Mouse (Mus musculus) cerebellum, adult 9-10 months (tissue): ENCODE results near the gene Pcolce2.

Source experiments
- DNase-seq: peaks from one replicate; pipeline ENCODE4 v3.0.0; 2022

Pcolce2 gene

DNA sequence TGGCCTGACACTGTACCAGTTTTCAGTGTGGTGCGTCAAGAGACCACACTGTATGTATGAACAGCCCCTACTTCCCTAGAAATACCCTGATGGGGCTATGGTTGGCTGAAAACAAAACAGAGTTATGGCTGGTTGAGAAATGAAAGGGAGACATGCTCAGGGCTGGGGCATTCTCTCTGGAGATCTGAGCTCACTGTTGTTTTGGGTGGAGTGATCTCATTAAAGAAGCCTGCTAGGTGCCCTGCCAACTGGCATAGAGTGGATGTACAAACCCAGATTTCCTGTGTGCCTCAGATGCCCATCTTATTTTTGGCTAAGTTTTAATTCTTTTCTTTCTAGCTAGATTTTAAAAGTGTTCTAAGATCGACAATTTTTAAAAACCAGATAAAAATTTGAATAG is 20.5 kb downstream of the Pcolce2 start:
- DNase-seq, result no peak

DNA sequence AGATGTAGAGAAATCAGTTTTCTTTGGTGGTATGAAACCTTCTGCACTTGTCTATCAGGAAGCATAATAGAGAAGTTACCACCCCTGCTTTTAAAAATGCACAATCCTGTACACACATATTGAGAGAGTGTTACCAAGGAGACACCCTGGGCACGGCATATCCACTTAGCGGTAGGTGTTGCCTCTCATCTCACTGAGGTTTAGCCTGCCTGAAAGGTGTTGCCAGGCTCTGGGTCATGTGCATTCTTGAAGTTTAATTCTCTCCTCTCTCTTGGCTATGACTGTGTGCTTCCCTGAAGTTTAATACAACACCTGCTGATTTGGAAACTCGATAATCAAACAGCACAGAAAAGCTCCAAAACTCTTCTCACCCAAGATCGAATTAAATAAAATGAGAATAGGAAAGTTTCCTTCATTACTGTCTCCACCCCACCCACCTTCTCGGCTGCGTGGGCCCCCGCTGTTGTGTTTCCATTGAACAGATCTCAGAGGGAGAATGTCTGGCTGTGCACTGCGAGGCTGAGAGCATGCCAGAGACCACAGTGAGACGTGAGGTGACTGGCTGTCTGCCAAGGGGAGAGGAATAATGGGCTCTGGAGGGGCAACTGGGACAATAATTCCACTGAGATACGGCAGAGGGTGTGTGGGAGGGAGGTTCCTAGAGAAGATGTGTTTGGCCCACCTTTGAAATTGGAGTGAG is 27.0 kb downstream of the Pcolce2 start:
- no peak for DNase-seq

DNA sequence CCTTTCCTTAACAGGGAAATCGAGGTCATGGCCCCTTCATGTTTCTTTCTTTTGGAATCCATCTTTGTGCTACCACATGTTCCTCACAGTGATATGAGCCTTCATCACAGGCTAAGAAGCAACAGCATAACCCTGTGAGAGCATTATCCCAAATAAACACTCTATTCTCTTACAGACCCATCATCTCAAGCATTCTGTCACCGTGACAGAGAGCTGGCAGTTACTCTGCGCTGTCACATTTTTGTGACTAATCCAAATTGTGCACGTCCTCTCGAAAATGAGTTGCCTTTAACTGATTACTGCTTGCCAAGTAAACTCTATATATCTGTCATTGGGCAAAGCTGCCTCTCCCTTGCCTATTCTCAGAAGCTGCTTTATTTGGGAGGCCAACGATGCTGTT is 28.4 kb downstream of the Pcolce2 start:
- no peak for DNase-seq

DNA sequence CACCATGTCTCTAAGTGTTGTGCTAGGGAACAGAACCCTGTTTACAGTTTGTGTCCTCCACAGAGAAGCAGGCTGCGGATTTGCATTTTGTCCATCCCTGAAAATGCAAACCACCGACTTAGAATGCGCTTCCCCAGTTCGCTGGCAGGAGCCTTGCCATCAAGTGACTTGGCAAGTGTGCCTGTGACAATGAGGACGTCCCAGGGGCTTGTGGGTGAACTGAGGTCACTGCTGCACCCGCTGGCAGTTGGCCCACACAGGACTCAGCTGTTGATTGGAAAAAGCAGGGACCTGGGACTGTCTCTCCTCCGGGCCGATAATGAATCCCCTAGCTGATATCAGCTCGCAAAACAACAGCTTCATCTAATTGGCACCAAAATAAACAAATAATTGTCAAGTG is 30.4 kb downstream of the Pcolce2 start:
- DNase-seq, result peak; percentile 63

DNA sequence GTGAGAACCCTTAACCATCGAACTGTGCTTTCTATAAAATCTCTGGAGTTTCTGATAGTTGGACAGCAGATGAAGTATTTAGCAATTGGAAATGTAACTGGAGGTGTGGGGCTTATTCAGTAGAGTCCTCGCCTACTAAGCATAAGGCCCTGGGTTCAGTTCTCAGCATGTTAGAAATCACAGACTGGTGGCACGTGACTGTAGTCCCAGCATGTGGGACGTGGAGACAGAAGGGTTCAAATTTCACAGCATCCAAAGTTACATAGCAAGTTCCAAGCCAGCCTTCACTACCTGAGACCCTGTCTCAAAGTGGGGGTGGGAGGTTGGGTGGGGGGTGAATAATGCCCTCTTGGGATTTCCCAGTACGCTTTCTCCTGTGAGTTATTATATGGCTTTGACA is 30.9 kb downstream of the Pcolce2 start:
- no peak for DNase-seq

DNA sequence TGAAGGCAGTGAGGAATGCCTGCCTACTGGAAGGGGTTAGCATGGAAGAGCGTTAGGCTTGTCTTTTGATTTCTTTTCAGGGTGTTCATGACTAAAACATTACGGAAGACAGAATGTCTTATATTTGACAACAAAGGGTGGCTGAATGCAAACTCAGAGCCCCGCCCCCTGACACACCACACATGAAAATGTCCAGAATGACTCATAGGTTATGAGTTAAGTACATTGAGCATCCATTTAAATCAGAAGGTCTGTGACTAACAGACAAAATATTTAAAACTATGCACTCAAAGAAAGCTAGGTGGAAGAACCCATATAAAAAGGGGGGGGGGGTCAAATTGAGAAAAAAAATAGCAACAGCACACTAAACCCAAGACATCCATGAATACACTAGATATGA is 34.9 kb downstream of the Pcolce2 start:
- DNase-seq, result no peak

DNA sequence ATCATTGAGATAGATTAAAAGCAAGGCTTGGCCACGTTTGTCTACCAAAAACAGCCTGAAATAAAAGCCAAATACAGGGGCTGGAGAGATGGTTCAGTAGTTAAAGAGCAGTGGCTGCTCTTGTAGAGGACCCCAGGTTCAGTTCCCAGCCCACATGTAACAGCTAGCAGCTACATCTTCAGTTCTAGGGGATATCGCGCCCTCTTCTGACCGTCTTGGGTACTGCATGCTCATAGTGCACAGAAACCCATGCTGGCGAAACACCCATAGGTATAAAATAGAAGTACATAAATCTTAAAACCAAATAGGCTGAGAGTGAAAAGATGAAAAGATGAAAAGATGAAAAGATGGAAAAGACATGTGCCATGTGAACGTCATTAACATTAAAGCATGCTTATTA is 35.4 kb downstream of the Pcolce2 start:
- DNase-seq, result no peak

DNA sequence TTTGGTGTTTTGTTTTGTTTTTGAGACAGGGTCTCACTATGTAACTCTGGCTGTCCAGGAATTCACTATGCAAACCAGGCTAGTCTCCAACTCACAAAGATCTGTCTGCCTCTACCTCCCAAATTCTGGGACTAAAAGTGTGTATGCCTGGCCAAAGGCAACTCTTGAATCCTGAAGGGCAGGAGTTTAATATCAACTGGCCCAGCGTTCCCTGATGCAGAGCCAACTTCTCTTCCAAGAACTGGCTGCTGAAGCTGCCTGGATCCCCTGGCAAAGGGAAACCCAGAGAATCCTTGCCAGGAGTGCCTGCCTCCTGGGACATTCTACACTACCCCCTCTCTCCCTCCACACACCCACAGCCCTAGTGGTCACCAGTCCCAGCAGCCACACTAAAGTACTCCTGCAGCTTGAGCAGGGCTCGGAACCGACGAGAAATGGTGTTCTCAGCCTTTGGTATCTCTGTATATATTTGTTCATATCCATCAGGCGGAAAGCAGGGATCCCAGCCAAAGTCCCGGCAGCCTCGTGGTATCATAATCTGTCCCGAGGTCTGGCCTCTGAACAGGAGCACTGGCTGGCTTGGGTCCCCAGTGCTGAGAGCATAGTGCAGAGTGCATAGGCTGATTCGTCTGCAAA is 37.8 kb downstream of the Pcolce2 start:
- DNase-seq, result peak; percentile 69

DNA sequence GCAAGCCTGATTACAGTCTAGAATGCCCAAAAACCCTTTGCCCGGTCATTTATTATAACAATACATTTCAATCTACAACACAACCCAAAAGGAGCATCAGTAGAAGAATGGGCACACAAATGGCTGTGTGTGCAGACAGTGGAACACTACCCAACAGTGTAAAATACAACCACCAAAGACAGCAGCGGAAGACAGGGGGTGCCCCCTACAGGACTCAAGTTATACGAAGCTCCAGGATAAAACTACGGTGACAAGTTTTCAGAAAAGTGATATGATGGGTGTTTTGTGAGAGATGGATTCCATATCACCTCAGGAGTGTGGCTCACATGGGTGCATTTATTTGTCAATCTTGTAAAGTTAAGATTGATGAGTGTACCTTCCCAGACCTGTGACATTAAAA is 38.6 kb downstream of the Pcolce2 start:
- DNase-seq, result no peak

DNA sequence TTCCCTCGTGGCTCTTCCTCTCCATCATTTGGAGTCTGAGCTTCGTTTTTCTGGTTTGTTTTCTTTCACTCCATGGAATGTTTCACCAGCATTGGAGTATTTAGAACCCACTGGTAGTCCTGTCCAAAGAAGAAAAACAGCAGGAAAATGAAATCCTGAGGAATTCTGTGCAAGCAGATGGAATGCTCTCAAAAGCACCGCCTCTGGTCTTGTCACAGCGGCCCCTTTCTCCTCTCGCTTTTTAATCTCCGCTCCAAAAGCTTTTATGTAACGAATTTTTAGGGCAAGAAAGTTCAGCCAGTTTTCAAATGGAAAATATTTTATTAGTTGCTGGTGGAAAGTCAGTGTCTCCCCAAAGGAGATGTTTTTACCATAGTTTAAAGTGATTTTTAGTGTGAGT is 42.6 kb downstream of the Pcolce2 start:
- DNase-seq, result no peak

DNA sequence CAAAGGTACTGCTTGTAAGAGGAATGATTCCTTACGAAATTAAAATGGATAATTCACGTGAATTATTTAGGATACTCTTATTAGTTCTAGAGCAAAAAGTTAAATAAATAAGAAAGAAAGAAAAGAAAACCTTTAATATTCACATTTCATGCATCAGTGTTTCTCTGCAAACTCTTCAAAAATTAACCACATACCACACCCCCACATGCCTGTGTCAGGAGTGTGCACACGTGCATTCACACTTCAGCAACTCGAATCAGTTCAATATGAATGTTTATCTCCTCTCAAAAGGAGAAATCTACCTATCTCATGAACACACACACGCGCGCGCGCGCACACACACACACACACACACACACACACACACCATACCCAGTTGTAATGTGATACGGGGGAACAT is 43.3 kb downstream of the Pcolce2 start:
- no peak for DNase-seq

DNA sequence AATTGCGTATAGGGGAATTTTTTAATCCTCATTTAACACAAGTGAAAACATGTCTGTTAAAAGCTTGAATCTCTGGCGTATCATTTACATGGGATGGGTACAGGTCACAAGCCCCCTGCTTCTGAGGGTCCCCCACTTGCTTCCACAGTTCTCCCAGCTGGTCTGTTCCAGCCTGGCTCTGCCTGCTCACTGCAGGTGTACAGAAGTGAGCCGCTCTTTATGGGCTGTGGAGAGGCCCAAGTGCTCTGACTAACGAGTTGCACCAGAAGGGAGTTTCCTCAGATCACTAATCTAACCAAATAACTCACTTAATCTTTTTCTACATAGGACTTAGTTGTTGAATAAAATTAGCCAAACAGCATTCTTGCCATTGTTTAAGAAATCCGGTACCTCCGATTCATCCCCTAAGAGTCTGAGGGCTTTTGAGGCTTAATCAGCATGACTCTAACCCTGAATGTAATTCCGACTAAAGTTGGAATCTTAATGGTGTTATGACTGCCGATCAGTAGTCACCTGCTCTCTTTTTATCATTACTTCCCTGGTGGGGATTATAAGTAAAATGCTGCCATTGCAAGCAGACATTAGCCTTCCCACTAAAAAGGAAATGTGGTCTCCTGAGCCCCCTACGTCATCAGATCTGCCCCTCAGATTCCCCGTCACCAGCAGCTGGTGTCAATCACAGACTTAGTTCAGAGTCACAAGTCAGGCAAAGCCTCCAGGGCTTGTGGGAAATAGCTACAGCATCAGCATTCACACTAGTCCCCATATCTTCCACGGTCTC is 48.4 kb downstream of the Pcolce2 start:
- no peak for DNase-seq

DNA sequence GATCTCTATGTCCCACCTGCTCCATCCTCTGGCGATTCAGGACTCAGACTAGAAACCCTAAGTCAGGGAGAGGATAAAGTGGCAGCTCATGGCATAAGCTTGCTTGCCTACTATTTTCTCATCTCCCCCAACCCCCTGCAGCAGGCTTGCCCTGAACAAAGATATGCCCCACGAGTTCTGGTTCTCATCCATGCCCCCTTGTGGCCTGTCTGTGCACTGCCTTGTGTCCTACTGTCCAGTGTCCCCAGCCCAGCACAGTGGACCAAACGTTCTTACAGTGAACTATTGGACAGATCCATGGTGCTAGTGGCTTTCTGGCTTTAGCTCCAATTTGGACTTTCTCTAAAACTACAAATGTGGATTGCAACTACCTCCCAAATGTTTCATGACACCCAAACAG is 50.7 kb downstream of the Pcolce2 start:
- DNase-seq, result peak; percentile 33

DNA sequence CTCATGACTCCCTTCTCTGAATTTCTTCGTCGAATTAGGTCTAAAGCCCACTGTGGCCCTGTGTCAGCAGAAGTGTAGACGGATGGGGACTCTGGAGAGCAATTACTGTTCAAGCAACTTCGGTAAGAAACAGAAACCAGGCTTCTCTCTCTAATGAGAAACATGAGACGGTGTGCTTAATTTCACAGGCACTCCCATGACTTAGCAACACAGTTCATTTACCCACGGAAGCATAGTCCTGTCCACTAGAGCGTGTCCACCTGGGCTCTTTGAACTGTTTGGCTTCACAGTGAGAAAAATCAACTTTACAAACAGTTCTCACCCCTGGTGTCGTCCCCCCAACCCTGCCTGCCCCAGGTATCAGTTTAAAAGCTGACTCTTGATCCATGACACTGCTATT is 55.4 kb downstream of the Pcolce2 start:
- DNase-seq, result no peak

DNA sequence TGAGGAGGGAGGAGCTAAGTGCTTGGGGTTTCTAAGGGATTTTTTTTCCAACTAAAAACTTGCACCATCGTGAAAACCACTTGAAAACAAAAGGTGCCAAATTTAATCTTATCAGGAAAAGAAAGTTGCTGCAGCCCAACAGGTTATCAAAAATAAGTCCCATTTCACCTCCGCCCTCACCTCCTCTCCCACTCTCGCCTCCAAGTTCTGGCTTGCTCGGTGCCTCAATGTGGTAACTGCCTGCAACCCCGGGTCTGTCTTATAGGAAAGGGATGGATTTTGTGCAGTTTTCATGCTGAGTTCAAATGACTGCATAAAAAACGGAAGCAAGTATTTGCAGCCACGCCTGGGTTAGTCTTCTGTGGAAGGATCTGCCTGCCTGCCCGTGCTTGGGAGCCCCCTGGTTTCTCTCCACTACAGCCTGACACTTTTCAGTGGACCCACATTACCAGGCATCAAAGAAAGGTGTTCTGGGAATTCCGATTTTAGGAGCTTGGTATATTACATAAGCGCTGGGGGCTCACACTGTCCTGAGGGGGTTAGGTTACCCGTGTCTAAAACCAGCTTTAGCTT is 56.2 kb downstream of the Pcolce2 start:
- no peak for DNase-seq

DNA sequence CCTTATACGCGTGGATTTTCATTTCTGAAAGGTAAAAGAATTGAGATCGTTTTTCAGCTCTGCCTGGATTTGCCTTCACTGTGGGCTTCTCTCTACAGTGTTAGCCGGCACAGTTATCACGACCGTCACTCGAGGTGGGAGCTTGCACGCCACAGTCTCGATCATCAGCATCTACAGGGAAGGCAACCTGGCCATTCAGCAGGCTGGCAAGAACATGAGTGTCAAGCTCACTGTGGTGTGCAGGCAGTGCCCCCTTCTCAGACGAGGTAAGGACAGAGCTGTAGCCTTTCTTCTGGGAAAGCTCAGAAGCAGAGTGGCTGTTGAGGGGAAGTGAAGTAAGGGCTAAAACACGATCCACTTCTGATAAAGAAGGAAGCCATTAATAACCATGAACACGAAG is 57.1 kb downstream of the Pcolce2 start:
- DNase-seq, result no peak

DNA sequence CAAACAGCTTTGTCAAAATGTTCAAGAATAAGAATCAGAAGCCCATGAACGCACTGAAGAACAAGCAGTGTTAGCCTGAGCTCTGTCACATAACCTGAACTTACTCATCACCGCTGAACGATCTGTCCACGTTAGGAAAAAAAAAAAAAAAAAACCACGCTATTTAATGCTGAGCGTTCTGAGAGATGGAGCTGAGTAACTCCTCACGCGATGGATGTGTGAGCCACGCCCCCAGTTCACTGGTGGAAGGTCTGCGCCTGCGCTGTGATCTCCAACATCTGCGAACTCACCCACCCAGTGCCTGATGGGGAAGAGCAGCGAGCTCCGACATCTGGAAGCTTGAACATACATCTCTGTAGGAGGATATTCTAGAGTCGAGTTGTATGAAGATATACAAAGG is 57.6 kb downstream of the Pcolce2 start:
- no peak for DNase-seq

DNA sequence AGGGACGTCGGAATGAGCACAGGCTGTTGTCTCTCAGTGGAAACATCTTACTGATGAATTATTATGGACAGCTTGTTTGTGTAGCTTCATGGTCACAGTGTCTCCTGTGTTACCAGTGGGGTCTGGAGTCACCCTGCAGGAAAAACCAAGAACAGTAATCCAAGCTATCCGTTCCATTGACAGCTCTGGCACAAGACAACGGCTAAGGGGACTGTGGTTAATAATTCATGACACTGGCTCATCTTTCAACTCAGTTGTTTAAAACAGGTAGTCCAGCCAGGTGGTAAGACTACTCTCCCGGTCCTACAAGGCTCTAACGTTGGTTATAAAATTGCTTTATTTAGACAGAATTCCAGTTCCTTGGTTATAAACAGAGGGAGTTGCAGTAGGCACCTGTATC is 59.2 kb downstream of the Pcolce2 start:
- no peak for DNase-seq

DNA sequence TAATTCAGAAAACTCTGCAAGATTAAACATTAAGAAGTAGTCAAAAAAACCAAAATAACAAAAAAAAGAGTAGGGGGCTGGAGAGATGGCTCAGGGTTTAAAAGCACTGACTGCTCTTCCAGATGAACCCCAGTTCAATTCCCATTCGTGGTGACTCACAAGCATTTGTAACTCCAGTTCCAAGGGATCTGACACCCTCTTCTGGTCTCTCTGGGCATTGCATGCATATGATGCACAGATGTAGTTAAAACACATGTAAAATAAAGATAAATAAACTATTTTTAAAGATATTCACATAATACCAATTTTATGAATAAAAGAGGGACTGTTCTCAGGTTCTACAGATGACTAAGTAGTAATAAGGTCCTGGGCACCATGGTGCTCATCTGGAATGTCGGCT is 60.4 kb downstream of the Pcolce2 start:
- peak; percentile 45 for DNase-seq

DNA sequence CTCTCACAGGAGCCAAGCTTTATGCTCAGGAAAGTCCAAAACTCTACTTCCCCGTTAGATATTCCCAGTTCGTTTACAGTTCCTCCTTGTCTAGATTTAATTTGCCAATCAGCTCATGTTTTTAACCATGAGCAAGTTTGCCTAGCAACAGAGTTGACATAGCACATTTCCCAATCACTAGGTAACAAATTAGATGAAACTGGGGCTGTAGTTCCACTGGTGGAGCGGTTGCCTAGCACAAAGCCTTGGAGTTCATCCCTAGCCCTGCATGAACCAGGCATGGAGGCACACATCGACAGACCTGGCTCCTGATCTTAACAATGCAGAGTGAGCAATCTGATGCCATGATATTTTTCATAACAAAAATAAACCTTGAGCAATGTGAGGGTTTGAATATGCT is 61.9 kb downstream of the Pcolce2 start:
- no peak for DNase-seq

DNA sequence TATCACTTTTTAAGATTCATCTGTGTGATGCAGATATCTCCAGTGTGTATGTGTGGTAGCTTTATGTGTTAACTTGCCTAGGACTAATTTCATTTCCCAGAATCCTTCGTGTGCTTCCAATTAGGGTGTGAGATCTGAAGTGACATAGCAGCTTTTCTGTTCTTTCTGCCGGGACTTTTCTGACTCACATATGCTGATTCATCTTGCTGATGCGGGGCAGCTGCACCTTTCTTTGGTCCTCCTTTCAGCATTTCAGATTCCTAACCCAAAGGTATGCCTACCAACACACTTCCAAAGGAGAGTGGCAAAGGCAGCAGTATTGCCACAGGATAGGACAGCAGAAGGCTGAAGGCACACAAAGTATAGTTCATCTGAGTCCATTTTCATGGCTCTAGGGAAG is 66.7 kb downstream of the Pcolce2 start:
- no peak for DNase-seq

DNA sequence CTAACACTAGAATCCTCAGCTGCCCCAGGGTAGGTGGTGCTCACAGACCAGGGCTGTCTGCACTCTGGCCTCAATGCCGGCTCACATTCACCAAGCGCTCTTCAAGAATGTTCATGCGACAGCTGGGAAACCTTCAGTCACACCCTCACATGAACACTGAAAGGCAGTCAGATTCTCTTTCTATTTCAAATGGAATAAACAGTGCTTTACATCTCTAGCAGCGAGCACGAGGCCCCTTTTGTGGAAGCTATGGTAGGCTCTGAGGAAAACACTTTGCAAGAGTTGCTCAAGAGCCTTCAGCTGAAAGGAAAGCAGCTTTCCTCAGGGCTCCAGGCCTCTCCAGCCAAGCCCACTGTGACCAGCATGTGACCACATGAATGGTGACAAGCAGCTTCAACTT is 68.0 kb downstream of the Pcolce2 start:
- no peak for DNase-seq

DNA sequence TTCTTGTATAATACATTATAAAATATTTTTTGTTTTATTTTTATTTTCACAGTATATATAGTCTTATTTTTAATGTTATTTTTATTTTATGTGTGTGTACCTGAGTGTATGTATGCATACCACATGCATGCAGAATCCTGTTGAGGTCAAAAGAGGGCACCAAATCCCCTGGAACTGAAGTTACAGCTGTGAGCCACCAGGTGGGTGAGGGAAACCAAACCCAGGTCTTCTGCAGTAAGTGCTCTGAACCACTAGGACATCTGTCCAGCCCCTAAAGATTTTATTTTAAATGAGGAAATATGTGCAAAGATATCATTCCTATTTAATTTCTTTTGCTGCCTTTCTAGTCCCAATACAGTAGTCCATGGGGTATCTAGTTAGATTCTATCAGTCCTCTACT is 71.5 kb downstream of the Pcolce2 start:
- no peak for DNase-seq

DNA sequence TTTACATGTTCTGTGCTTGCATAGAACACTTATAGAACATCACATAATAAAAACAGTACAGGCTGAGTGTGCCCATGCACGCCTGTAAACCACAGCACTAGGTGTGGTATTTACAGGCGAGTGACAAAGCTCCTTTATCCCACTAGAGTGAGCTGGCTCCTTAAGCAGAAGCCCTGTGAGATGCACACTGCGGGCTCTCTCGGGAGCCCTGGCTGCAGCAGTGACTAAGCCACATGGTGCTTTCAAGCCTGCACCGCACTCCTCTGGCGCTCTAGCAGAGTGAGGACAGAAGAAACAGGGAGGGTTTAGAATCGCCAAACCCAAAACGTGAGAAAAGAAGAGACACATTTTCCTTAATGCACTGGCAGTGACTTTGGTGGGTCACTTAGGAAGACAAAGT is 75.2 kb downstream of the Pcolce2 start:
- no peak for DNase-seq
